Mouse (Mus musculus): ENCODE measurements around the gene Pgghg.

The Pgghg gene

GRCm38 (mm10) chr7:140987182-140988138 lies 46.3 kb downstream of the Pgghg start:
- DNase-seq (ENCODE audit: extremely low spot score, low read depth, low spot score) = no peak

- DNase-seq (ENCODE audit: extremely low spot score, low read depth, low spot score) = no peak
These were observed 47.8 kb downstream of the Pgghg start for GRCm38 (mm10) chr7:140989022-140989421.

- DNase-seq (ENCODE audit: extremely low spot score, low read depth, low spot score) = no peak
These were observed 49.0 kb downstream of the Pgghg start for GRCm38 (mm10) chr7:140990185-140990584.

- DNase-seq (ENCODE audit: extremely low spot score, low read depth, low spot score) = no peak
These were observed 49.4 kb downstream of the Pgghg start for GRCm38 (mm10) chr7:140990622-140991021.

GRCm38 (mm10) chr7:140991117-140991689 lies 50.0 kb downstream of the Pgghg start:
- no peak for DNase-seq (ENCODE audit: extremely low spot score, low read depth, low spot score)
